Mouse (Mus musculus) lung, adult 2 months (tissue): Measurements from ENCODE around the gene Rnd3.

Source experiments
- CTCF ChIP-seq: fragments of 200-500 bp; IDR thresholded peaks from 2 replicates; pipeline ENCODE4 v1.5.1; 2011; ENCODE audit warnings: mild to moderate bottlenecking, low read length, control low read depth; ENCODE audit not compliant: insufficient read depth
- POLR2A ChIP-seq: fragments of 200-500 bp; IDR thresholded peaks from 2 replicates; pipeline ENCODE4 v1.6.1; 2011; ENCODE audit warnings: low read depth, mild to moderate bottlenecking, control low read depth, low read length, borderline replicate concordance; ENCODE audit errors: extremely low read depth

DNA sequence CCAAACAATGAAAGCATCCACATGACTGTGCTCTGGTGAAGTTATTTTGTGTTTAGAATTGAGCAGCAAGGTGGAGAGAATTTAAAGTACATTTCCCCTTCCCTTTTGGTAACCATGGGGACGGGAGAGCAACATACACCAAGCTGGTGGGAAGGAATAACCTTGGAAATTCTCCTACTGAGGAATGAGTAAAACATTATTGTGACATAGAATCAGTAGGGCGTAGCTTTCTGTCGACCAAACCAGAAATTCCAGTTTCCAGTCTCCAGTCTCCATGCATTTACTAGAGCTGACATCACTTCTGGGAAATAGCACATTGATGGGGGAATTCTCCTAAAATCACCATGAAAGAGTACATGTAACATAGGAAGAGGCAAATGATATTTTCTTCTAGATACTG, 28.7 kb upstream of the Rnd3 start:
- no peak for TF ChIP-seq POLR2A
- TF ChIP-seq CTCF = no peak
